Mouse (Mus musculus) stomach, embryonic 15.5 days (tissue): Measurements from ENCODE around the gene Pde3a. TPM values are rescaled to one million over a fixed set of nuclear protein-coding genes. Genes with fewer than 3 reads are reported as not detected.

Source experiments
- ATAC-seq: fragments of 200-750 bp; cut with Nextera tagmentation; 2 replicates; pipeline ENCODE4 v1.8.0; 2017; ENCODE audit warnings: low read depth, moderate number of reproducible peaks, moderate TSS enrichment; ENCODE audit not compliant: insufficient read depth, low FRiP score
- H3K27ac ChIP-seq: fragments of 300-500 bp; sonication (generic); 2 replicates; pipeline ENCODE4 v1.5.1; 2015; ENCODE audit warnings: mild to moderate bottlenecking, inconsistent platforms
- H3K27me3 ChIP-seq: fragments of 300-500 bp; sonication (generic); replicated peaks from 2 replicates; pipeline ENCODE4 v1.6.1; 2015; ENCODE audit warnings: inconsistent platforms
- H3K36me3 ChIP-seq: fragments of 300-500 bp; sonication (generic); 2 replicates; pipeline ENCODE4 v1.6.1; 2015; ENCODE audit warnings: inconsistent platforms
- H3K4me1 ChIP-seq: fragments of 300-500 bp; sonication (generic); 2 replicates; pipeline ENCODE4 v1.6.1; 2015; ENCODE audit warnings: inconsistent platforms
- H3K4me2 ChIP-seq: fragments of 300-500 bp; sonication (generic); 2 replicates; pipeline ENCODE4 v1.6.1; 2015; ENCODE audit warnings: mild to moderate bottlenecking, inconsistent platforms
- H3K4me3 ChIP-seq: fragments of 300-500 bp; sonication (generic); replicated peaks from 2 replicates; pipeline ENCODE4 v1.5.1; 2015; ENCODE audit warnings: inconsistent platforms
- H3K9ac ChIP-seq: fragments of 300-500 bp; sonication (generic); 2 replicates; pipeline ENCODE4 v1.6.1; 2015; ENCODE audit warnings: inconsistent platforms
- H3K9me3 ChIP-seq: fragments of 300-500 bp; sonication (generic); 2 replicates; pipeline ENCODE4 v1.6.1; 2016; ENCODE audit warnings: inconsistent platforms
- WGBS: fragments of 180-500 bp; shearing (Covaris S2); methylation state at CpG from one replicate; pipeline ENCODE4 v1.1.7; 2015; 5-methylcytosine and 5-hydroxymethylcytosine counted together
- polyA plus RNA-seq: library from polyadenylated mRNA; unstranded; fragments of >200 nt; fragmentation: Nextera tagmentation; extraction: Ambion mirVana; gene quantifications from 2 replicates; pipeline ENCODE4 v1.2.1, GENCODE M21; 2015

Pde3a gene
- polyA plus RNA-seq, 1 experiment from 2014 or later = 10.6 TPM

DNA sequence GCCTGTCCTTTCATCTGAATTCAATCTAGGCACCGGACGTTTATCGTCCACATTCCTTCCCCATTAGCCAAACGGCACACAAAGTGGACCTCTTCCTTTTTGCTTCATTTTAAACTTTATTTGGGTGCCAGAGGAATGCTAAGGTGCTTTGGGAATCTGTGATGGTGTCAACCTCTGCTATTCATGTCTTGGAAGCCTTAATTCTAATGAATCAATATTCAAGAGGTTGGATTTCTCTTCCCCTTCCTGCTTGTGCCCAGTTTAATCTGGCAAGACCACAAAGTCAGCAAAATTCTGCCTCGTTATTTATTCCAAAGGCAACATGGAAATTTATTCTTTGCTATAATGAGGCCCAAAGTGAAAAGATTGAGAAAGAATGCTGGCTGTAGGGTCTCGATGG, 281.8 kb downstream of the Pde3a start:
- Histone ChIP-seq H3K27me3 (no peaks in the 10 kb centered on the region), H3K4me1 (no peaks in the 10 kb centered on the region), H3K36me3 (no peaks in the 10 kb centered on the region), H3K9ac (no peak overlapping the region), H3K27ac (no peak overlapping the region), H3K4me2 (no peak overlapping the region), H3K4me3 (no peak overlapping the region), H3K9me3 (no peaks in the 10 kb centered on the region)
- ATAC-seq = no peak
- 80% methylated on average over 6 of the region's 6 CpGs for WGBS

DNA sequence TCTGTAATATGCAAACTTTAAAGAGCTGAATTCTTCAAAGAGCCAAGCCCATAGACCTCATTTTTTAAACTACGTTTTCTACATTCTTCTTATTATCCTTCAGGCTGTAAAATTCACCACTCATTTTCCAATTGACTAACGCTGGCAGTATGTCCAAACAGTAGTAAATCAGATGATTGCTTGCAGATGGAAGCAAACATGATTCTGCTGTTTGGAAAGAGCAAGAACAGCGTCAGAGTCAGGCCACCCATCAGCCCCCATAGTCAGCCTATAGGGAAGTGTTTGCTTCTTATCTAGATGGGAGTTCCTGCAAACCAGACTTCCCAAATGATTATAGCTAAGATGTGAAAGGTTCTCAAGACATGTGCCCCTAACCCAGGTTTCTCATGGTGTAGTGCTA, 288.2 kb downstream of the Pde3a start:
- Histone ChIP-seq H3K9me3 (no peaks in the 10 kb centered on the region), H3K27me3 (no peaks in the 10 kb centered on the region), H3K27ac (no peak overlapping the region), H3K4me2 (no peak overlapping the region), H3K9ac (no peak overlapping the region), H3K36me3 (no peaks in the 10 kb centered on the region), H3K4me1 (no peaks in the 10 kb centered on the region), H3K4me3 (no peak overlapping the region)
- WGBS = 13% methylated on average over 3 of the region's 3 CpGs
- ATAC-seq = no peak

DNA sequence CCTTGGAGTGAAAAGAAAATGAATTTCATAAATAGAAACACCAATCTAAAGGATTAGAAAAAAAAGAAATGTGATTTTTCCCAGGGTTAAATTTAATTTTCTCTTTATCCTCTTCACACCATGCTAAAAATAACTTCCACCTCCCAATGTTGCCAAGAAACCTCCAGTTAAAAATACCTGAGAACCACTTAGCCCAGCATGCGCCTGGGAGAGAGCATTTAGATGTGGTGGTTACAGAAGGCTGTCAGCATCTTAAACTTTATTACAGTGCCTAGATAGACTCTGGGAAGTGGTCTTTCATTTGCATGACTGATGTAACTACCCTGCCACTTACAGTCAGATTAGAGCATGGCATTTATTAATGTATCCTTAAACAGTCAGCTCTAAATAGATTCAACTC, 292.1 kb downstream of the Pde3a start:
- Histone ChIP-seq H3K27me3 (no peaks in the 10 kb centered on the region), H3K9ac (no peak overlapping the region), H3K36me3 (no peaks in the 10 kb centered on the region), H3K27ac (no peak overlapping the region), H3K9me3 (no peaks in the 10 kb centered on the region), H3K4me2 (no peak overlapping the region), H3K4me1 (no peaks in the 10 kb centered on the region), H3K4me3 (no peak overlapping the region)
- ATAC-seq = no peak
- WGBS = 69% methylated on average over 1 of the region's 1 CpGs

DNA sequence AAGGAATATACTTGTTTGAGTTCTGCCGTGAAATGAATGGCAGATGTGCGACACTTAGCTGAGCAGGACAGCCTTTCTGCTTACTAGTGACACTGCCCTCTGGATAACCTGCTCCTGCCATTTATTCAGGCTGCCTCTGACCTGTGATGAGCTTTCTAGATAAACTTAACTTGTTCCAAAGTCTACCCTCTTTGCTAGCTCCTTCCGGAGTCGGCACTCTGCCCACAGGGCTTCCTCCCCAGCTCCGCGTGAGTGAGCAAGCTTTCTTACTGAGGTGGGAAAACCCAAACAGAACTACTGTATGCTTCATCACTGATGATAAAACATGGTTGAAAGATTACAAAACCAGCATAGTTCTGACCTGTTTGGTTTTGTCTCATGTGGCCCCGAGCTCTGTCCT, 294.3 kb downstream of the Pde3a start:
- no peak for ATAC-seq
- no peaks in the 10 kb centered on the region for H3K4me1 ChIP-seq
- 74% methylated on average over 7 of the region's 7 CpGs for WGBS
- no peaks in the 10 kb centered on the region for H3K9me3 ChIP-seq
- H3K4me2 ChIP-seq = no peak overlapping the region
- H3K4me3 ChIP-seq = no peak overlapping the region
- H3K27me3 ChIP-seq = no peaks in the 10 kb centered on the region
- H3K9ac ChIP-seq = no peak overlapping the region
- H3K27ac ChIP-seq = no peak overlapping the region
- no peaks in the 10 kb centered on the region for H3K36me3 ChIP-seq
